Mouse (Mus musculus) forebrain, embryonic 16.5 days (tissue): ENCODE data around the gene Olfr211. TPM values are rescaled to one million over a fixed set of nuclear protein-coding genes. Genes with fewer than 3 reads are reported as not detected.
"Not testable (repeated sequence)": the region's sequence is repeated elsewhere in the genome, so short reads cannot be mapped to it uniquely, and the experiment has no call there.

ENCODE experiments used
- ATAC-seq: fragments of 200-750 bp; cut with Nextera tagmentation; 2 replicates; pipeline ENCODE4 v1.8.0; 2017; ENCODE audit warnings: mild to moderate bottlenecking, moderate library complexity
- H3K27ac ChIP-seq: fragments of 300-500 bp; sonication (generic); 2 replicates; pipeline ENCODE4 v1.5.1; 2014; ENCODE audit warnings: low read length, control low read depth
- H3K27me3 ChIP-seq: fragments of 300-500 bp; sonication (generic); replicated peaks from 2 replicates; pipeline ENCODE4 v1.6.1; 2014; ENCODE audit warnings: low read length; ENCODE audit not compliant: control insufficient read depth, insufficient read depth
- H3K36me3 ChIP-seq: fragments of 300-500 bp; sonication (generic); 2 replicates; pipeline ENCODE4 v1.6.1; 2014; ENCODE audit not compliant: control insufficient read depth, insufficient read depth
- H3K4me1 ChIP-seq: fragments of 300-500 bp; sonication (generic); replicated peaks from 2 replicates; pipeline ENCODE4 v1.6.1; 2014; ENCODE audit warnings: low read length; ENCODE audit not compliant: control insufficient read depth, insufficient read depth
- H3K4me2 ChIP-seq: fragments of 300-500 bp; sonication (generic); 2 replicates; pipeline ENCODE4 v1.6.1; 2014; ENCODE audit warnings: mild to moderate bottlenecking, low read length, control low read depth
- H3K4me3 ChIP-seq: fragments of 300-500 bp; sonication (generic); replicated peaks from 2 replicates; pipeline ENCODE4 v1.5.1; 2014; ENCODE audit warnings: mild to moderate bottlenecking, low read length, control low read depth
- H3K9ac ChIP-seq: fragments of 300-500 bp; sonication (generic); replicated peaks from 2 replicates; pipeline ENCODE4 v1.6.1; 2014; ENCODE audit warnings: low read depth, low read length, control low read depth
- H3K9me3 ChIP-seq: fragments of 300-500 bp; sonication (generic); 2 replicates; pipeline ENCODE4 v1.6.1; 2016; ENCODE audit warnings: low read length; ENCODE audit not compliant: control insufficient read depth
- WGBS: fragments of 180-500 bp; shearing (Covaris S2); extraction: QIAGEN DNeasy Blood & Tissue Kit; methylation state at CpG from one replicate; pipeline ENCODE4 v1.1.7; 2014; 5-methylcytosine and 5-hydroxymethylcytosine counted together
- polyA plus RNA-seq: library from polyadenylated mRNA; unstranded; fragments of >200 nt; fragmentation: Nextera tagmentation; extraction: Ambion mirVana; gene quantifications from 2 replicates; pipeline ENCODE4 v1.2.1, GENCODE M21; 2015

Gene Olfr211
- polyA plus RNA-seq, 1 experiment from 2014 or later, result not detected

DNA sequence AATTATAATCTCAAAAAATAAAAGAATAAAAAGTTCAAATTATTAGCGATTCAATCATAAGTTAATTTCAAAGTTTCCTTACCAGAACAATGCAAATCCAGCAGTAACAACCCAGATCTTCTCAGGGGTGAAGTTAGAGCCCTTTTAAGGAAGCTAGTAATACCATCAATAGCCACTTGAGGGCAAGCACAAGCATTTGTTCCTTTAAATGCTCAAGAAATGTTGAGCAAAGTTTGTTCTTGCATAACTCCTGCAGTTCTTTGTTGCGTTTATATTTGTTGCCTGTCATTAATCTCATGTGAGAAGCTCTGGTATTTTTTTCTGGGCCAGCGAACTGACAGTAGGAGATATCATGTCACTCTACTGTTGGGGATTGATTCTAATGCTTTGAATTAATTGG is 20.8 kb upstream of the Olfr211 start:
- no peak for ATAC-seq
- 45% methylated on average over 3 of the region's 3 CpGs for WGBS
- Histone ChIP-seq H3K27ac (no peak overlapping the region), H3K9ac (no peak overlapping the region), H3K27me3 (no peaks in the 10 kb centered on the region), H3K9me3 (no peaks in the 10 kb centered on the region), H3K4me1 (no peaks in the 10 kb centered on the region), H3K4me3 (no peak overlapping the region), H3K36me3 (no peaks in the 10 kb centered on the region), H3K4me2 (no peak overlapping the region)

DNA sequence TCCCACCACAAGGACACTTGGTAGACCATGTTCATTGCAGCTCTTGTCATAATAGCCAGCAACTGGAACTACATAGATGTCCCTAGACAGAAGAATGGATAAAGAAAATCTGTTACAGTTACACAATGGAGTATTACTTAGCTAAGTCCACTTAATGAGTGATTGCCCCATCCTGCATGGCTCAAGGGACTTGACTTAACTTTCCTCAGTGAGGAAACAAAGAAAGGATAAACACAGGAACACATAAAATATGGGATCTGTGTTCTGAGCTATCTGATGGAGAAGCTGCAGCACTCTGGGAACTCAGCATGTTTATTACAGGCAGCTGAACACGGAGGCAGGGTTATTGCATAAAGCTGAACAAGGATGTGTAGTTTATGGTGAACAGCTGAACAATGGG is 3.8 kb upstream of the Olfr211 start:
- Histone ChIP-seq H3K27ac (no peak overlapping the region), H3K27me3 (no peaks in the 10 kb centered on the region), H3K9me3 (no peaks in the 10 kb centered on the region), H3K4me1 (no peaks in the 10 kb centered on the region), H3K36me3 (no peaks in the 10 kb centered on the region), H3K4me2 (no peak overlapping the region), H3K4me3 (no peak overlapping the region), H3K9ac (no peak overlapping the region)
- WGBS, result 66% methylated on average over 1 of the region's 1 CpGs
- no peak for ATAC-seq

DNA sequence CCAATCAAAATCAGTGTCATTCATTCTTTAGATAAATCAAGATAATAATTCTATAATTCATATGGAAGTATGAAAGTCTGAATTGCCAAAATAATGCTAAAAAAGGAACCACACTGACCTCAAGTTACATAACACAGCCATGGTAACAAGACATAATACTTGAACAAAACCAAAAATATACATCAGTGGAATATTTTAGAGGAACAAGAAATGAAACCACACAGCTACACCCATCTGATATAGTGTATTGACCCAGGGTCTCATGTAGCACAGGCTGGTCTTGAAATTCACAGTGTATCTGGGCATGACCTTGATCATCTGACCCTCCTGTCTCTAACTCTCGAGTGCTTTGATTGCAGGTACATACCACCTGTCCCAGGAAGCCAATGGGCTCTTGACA is 2.1 kb upstream of the Olfr211 start:
- H3K36me3 ChIP-seq, result no peaks in the 10 kb centered on the region

DNA sequence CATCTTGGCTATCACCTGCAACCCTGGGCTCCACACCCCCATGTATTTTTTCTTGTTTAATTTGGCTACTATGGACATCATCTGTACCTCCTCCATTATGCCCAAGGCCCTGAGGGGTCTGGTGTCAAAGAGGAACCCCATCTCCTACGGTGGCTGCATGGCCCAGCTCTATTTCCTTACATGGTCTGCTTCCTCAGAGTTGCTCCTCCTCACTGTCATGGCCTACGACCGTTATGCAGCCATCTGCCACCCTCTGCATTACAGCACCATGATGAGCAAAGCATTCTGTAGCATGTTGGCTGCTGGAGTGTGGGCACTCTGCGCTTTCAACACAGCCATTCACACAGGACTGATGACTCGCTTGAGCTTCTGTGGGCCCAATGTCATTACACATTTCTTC is 4.9 kb downstream of the Olfr211 start:
- Histone ChIP-seq H3K9ac (no peak overlapping the region), H3K4me1 (no peaks in the 10 kb centered on the region), H3K27ac (no peak overlapping the region), H3K36me3 (no peaks in the 10 kb centered on the region), H3K27me3 (no peaks in the 10 kb centered on the region), H3K9me3 (no peaks in the 10 kb centered on the region), H3K4me3 (no peak overlapping the region), H3K4me2 (no peak overlapping the region)
- ATAC-seq, result no peak
- WGBS, result 90% methylated on average over 5 of the region's 5 CpGs

More for the DNA sequence above, 2.1 kb upstream of the Olfr211 start:
- WGBS, result 71% methylated on average over 1 of the region's 1 CpGs
- Histone ChIP-seq H3K4me1 (no peaks in the 10 kb centered on the region), H3K27ac (no peak overlapping the region), H3K9ac (no peak overlapping the region), H3K9me3 (no peaks in the 10 kb centered on the region), H3K27me3 (no peaks in the 10 kb centered on the region), H3K4me2 (no peak overlapping the region), H3K4me3 (no peak overlapping the region)
- no peak for ATAC-seq

DNA sequence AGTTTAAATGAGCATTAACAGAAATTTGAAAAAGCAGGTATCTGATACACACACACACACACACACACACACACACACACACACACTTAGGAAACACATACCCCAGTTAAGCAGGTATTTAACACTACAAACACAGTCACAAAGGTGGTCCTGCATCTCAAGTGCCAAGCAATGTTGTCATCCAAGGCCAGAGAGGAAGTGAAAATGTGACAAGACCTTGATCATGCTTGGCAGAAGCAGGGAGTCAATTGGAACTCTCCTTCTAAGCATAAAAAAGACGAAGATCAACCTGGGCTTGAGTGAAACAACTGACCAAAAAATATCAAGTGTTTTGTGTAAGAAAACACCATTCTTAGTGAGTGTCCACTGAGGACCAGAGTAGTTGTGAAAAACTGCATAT is 7.1 kb downstream of the Olfr211 start:
- no peak overlapping the region for H3K27ac ChIP-seq
- no peaks in the 10 kb centered on the region for H3K27me3 ChIP-seq
- no peak overlapping the region for H3K9ac ChIP-seq
- 91% methylated on average over 1 of the region's 1 CpGs for WGBS
- no peaks in the 10 kb centered on the region for H3K4me1 ChIP-seq
- H3K4me2 ChIP-seq, result no peak overlapping the region
- no peak overlapping the region for H3K4me3 ChIP-seq
- H3K36me3 ChIP-seq, result no peaks in the 10 kb centered on the region
- H3K9me3 ChIP-seq, result no peaks in the 10 kb centered on the region
- ATAC-seq, result no peak

DNA sequence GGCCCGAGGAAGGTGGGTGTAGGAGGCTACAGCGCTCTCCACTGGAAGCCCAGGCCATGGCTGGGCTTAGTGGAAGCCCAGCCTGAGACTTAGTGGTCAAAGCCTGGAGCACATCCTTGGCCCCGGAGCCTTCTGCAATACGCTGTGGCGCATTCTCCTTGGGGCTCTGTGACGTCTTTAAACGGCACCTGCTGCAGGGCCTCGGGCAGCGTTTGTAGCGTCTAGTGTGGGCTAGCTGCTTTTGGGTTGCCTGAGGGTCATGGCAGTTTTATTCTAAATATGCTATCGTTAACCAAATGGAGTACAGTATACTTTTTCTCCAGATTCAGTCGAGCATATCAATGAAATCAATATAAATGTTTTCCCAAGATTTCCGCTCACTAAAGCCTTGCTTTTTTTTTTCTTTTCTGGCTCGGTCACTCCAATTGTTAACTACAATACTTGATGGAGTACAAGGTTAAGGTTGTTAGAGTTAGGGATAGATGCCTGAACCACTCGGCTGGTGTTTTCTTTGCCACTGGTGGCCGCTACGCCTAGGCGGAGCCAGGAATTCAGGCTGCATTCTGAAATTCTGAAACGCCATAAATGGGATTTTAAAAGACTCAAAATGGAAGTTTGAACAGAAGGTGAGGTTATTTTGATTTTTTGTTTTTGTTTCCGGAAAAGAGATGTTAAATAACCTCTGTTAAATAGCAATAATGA is 17.6 kb downstream of the Olfr211 start, which contains the start of gene Olfr212:
Gene Olfr212, plus strand, starts transcription at position 215 of the 702 bp plus-strand sequence.
- H3K4me2 ChIP-seq, H3K4me3 ChIP-seq, H3K27me3 ChIP-seq, H3K9me3 ChIP-seq, H3K9ac ChIP-seq, ATAC-seq, H3K27ac ChIP-seq, H3K4me1 ChIP-seq, H3K36me3 ChIP-seq: not testable (repeated sequence)
- 97% methylated on average over 17 of the region's 20 CpGs for WGBS

DNA sequence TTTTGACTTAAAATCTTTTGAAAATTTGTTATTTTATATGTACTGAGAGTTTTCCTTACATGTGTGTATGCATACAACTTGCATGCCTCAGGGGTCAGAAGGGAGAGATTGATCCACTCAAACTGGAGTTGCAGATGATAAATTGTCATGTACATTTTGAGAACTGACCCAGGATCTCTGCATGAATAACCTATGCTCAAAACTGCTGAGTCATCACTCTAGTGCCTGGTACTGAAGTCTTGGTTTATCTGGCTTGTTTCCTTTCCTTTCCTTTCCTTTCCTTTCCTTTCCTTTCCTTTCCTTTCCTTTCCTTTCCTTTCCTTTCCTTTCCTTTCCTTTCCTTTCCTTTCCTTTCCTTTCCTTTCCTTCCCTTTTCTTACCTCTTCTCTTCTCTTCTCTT is 25.9 kb downstream of the Olfr211 start:
- Histone ChIP-seq H3K27ac (no peak overlapping the region), H3K4me2 (no peak overlapping the region), H3K36me3 (no peaks in the 10 kb centered on the region), H3K27me3 (no peaks in the 10 kb centered on the region), H3K9ac (no peak overlapping the region), H3K4me1 (no peaks in the 10 kb centered on the region), H3K4me3 (no peak overlapping the region), H3K9me3 (no peaks in the 10 kb centered on the region)
- no peak for ATAC-seq

DNA sequence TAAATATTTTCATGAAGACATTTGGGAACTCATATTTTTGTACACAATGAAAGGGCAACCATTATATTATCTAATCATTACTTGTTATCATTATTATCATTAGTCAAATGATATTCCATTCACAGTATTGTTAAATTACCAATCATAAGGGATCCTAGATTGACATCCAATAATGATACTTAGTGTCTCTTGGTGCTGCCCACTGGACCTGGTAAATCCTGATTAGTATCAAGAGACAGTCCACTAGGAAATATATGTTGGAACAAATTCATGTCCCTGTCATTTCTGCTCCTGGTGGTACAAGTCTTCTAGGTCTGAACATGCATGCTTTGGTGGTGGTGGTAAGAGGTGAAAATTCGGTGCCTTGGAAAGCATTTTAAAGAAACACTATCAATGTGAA is 49.3 kb downstream of the Olfr211 start, which contains the start of gene Olfr213:
Gene Olfr213, plus strand, starts transcription at position 301 of the 400 bp plus-strand sequence.
- Histone ChIP-seq H3K9ac (no peak within 1 kb of the TSS), H3K9me3 (no peaks in the 10 kb centered on the region), H3K27me3 (no peaks in the 10 kb centered on the region), H3K4me3 (no peak within 1 kb of the TSS), H3K4me1 (no peaks in the 10 kb centered on the region), H3K27ac (no peak within 1 kb of the TSS), H3K4me2 (no peak within 1 kb of the TSS), H3K36me3 (no peaks in the 10 kb centered on the region)
- ATAC-seq, result no peak
- WGBS, result 90% methylated on average over 1 of the region's 1 CpGs

DNA sequence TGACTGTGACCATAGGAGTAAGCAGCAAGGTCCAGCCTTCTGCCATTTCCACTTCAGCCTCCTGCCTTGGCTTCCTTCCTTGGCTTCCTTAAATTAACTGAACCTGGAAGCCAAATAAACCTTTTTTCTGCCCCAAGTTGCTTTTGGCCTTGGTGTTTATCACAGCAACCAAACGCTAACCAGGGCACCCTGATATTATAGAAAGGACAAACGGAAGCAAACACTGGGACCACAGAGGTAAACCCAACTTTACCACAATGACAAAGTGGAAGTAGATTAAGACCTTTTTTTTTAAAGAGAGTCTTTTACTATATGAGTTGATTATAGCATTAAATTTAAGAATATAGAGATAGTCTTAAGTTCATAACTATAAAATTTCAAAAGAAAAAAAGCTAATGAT is 53.6 kb downstream of the Olfr211 start:
- no peak overlapping the region for H3K27ac ChIP-seq
- H3K4me1 ChIP-seq, result no peaks in the 10 kb centered on the region
- H3K36me3 ChIP-seq, result no peaks in the 10 kb centered on the region
- 90% methylated on average over 2 of the region's 2 CpGs for WGBS
- H3K4me3 ChIP-seq, result no peak overlapping the region
- ATAC-seq, result no peak
- H3K27me3 ChIP-seq, result no peaks in the 10 kb centered on the region
- H3K4me2 ChIP-seq, result no peak overlapping the region
- no peaks in the 10 kb centered on the region for H3K9me3 ChIP-seq
- H3K9ac ChIP-seq, result no peak overlapping the region
